Mouse (Mus musculus): Measurements from ENCODE around the gene Ankrd42.

GRCm38 (mm10) chr7:92638050-92638449 lies 1.1 kb upstream of the Ankrd42 start:
- TF ChIP-seq FLI1 (IDR thresholded peaks at IDR 0.05; ENCODE audit: low read length) (no peak), GATA1 (IDR thresholded peaks at IDR 0.05; ENCODE audit: borderline replicate concordance, low read length) (no peak)

Data from megakaryocyte, embryonic 14.5 days (primary cell).